Mouse (Mus musculus): ENCODE data around the gene Pklr. TPM values are rescaled to one million over a fixed set of nuclear protein-coding genes. Genes with fewer than 3 reads are reported as not detected.

The Pklr gene
- total and polyA plus RNA-seq, 3 experiments = 53.2 to 185 (median 133) TPM

GRCm38 (mm10) chr3:89179056-89179455, 43.1 kb downstream of the Pklr start:
- H3K4me3 ChIP-seq (ENCODE audit: control insufficient read depth in 1 of 2, insufficient read depth in 1 of 2, low read depth in 2 of 2, low read length in 2 of 2) = peak overlapping the region; percentile 58 to 91; a peak in 1 of 4 replicates
- peaks cover 11 to 45% of the 10 kb centered on the region in 2 experiments; a peak in 3 of 4 replicates for H3K4me1 ChIP-seq (ENCODE audit: control insufficient read depth in 1 of 2, insufficient read depth in 2 of 2, low read length in 2 of 2)
- H3K36me3 ChIP-seq (ENCODE audit: control insufficient read depth in 1 of 2, insufficient read depth in 2 of 2, low read length in 2 of 2) = peaks cover 15 to 41% of the 10 kb centered on the region in 2 experiments
- peak overlapping the region; percentile 9; the same call in 1 of the 2 replicates for H3K27ac ChIP-seq (ENCODE audit: control insufficient read depth, low read depth, low read length)
- no peak for TF ChIP-seq SIN3A (IDR thresholded peaks at IDR 0.05; ENCODE audit: low read length)
- no peak for DNase-seq (ENCODE audit: low read depth, low spot score)
- no peaks in the 10 kb centered on the region for H3K27me3 ChIP-seq (ENCODE audit: control insufficient read depth in 1 of 2, insufficient read depth in 2 of 2, low read length in 2 of 2)
- peaks cover 23% of the 10 kb centered on the region for H3K79me2 ChIP-seq (ENCODE audit: control insufficient read depth, insufficient read depth, low read length, poor library complexity)
- peak overlapping the region; percentile 85 for H3K9ac ChIP-seq (ENCODE audit: control insufficient read depth, low read depth, low read length, poor library complexity, severe bottlenecking)
- no peaks in the 10 kb centered on the region for H3K9me3 ChIP-seq (replicated peaks; ENCODE audit: insufficient read depth, low read length)

GRCm38 (mm10) chr3:89181749-89182500, 46.0 kb downstream of the Pklr start:
- peaks cover 14 to 58% of the 10 kb centered on the region in 2 experiments for H3K4me1 ChIP-seq (ENCODE audit: control insufficient read depth in 1 of 2, insufficient read depth in 2 of 2, low read length in 2 of 2)
- 0 out of 4 replicates have a peak overlapping the region, but pooled peaks of 1 of the 2 experiments have one; percentile 10 for H3K4me3 ChIP-seq (ENCODE audit: control insufficient read depth in 1 of 2, insufficient read depth in 1 of 2, low read depth in 2 of 2, low read length in 2 of 2)
- no peaks in the 10 kb centered on the region for H3K27me3 ChIP-seq (ENCODE audit: control insufficient read depth in 1 of 2, insufficient read depth in 2 of 2, low read length in 2 of 2)
- peak overlapping the region; percentile 92 for H3K27ac ChIP-seq (ENCODE audit: control insufficient read depth, low read depth, low read length)
- H3K9me3 ChIP-seq (replicated peaks; ENCODE audit: insufficient read depth, low read length) = no peaks in the 10 kb centered on the region
- DNase-seq (ENCODE audit: low read depth, low spot score) = no peak
- H3K79me2 ChIP-seq (ENCODE audit: control insufficient read depth, insufficient read depth, low read length, poor library complexity) = peaks cover 23% of the 10 kb centered on the region
- TF ChIP-seq SMC3 (IDR thresholded peaks at IDR 0.05; ENCODE audit: low read depth, low read length) (0 out of 2 replicates have a peak, but pooled peaks have one; percentile 1), JUND (IDR thresholded peaks at IDR 0.05; ENCODE audit: low read depth, low read length) (no peak), POLR2A (IDR thresholded peaks at IDR 0.05; ENCODE audit: control insufficient read depth in 1 of 2, insufficient read depth in 1 of 2, low read depth in 1 of 2, low read length in 2 of 2, poor library complexity in 1 of 2) (0 out of 4 replicates have a peak, but pooled peaks of 1 of the 2 experiments have one; percentile 31), MYC (IDR thresholded peaks at IDR 0.05; ENCODE audit: low read depth, low read length) (no peak)
- peaks cover 7 to 49% of the 10 kb centered on the region in 2 experiments for H3K36me3 ChIP-seq (ENCODE audit: control insufficient read depth in 1 of 2, insufficient read depth in 2 of 2, low read length in 2 of 2)
- peak overlapping the region; percentile 38; the same call in 1 of the 2 replicates for H3K9ac ChIP-seq (ENCODE audit: control insufficient read depth, low read depth, low read length, poor library complexity, severe bottlenecking)

GRCm38 (mm10) chr3:89182531-89183057, 46.7 kb downstream of the Pklr start:
- Histone ChIP-seq H3K9ac (ENCODE audit: control insufficient read depth, low read depth, low read length, poor library complexity, severe bottlenecking) (peak overlapping the region; percentile 50), H3K4me1 (ENCODE audit: control insufficient read depth in 1 of 2, insufficient read depth in 2 of 2, low read length in 2 of 2) (peaks cover 18 to 65% of the 10 kb centered on the region in 2 experiments), H3K27ac (ENCODE audit: control insufficient read depth, low read depth, low read length) (peak overlapping the region; percentile 92), H3K36me3 (ENCODE audit: control insufficient read depth in 1 of 2, insufficient read depth in 2 of 2, low read length in 2 of 2) (peaks cover 7 to 54% of the 10 kb centered on the region in 2 experiments), H3K79me2 (ENCODE audit: control insufficient read depth, insufficient read depth, low read length, poor library complexity) (peaks cover 20% of the 10 kb centered on the region), H3K9me3 (replicated peaks; ENCODE audit: insufficient read depth, low read length) (no peaks in the 10 kb centered on the region), H3K4me3 (ENCODE audit: control insufficient read depth in 1 of 2, insufficient read depth in 1 of 2, low read depth in 2 of 2, low read length in 2 of 2) (peak overlapping the region; percentile 9 to 16; a peak in 3 of 4 replicates), H3K27me3 (ENCODE audit: control insufficient read depth in 1 of 2, insufficient read depth in 2 of 2, low read length in 2 of 2) (no peaks in the 10 kb centered on the region)
- peak; percentile 93 for DNase-seq (ENCODE audit: low read depth, low spot score)
- TF ChIP-seq SIN3A (IDR thresholded peaks at IDR 0.05; ENCODE audit: low read length) (no peak; the same call in none of the 2 replicates), CHD1 (IDR thresholded peaks at IDR 0.05; ENCODE audit: low read depth, low read length) (0 out of 2 replicates have a peak, but pooled peaks have one; percentile 77), MYB (IDR thresholded peaks at IDR 0.05; ENCODE audit: low read depth, low read length) (peak; percentile 95), E2F4 (IDR thresholded peaks at IDR 0.05; ENCODE audit: borderline replicate concordance, low read depth, low read length) (no peak), MAX (IDR thresholded peaks at IDR 0.05; ENCODE audit: low read length) (peak; percentile 60; the same call in 1 of the 2 replicates), RCOR1 (IDR thresholded peaks at IDR 0.05; ENCODE audit: low read depth, low read length) (peak; percentile 45), NRF1 (IDR thresholded peaks at IDR 0.05; ENCODE audit: insufficient read depth, low read depth, low read length, poor library complexity, severe bottlenecking) (no peak), TAL1 (IDR thresholded peaks at IDR 0.05; ENCODE audit: low read length) (no peak), BHLHE40 (IDR thresholded peaks at IDR 0.05; ENCODE audit: borderline replicate concordance, low read depth, low read length) (no peak; the same call in 1 of the 2 replicates), GATA1 (IDR thresholded peaks at IDR 0.05; ENCODE audit: low read depth, low read length) (peak; percentile 83), MXI1 (IDR thresholded peaks at IDR 0.05; ENCODE audit: low read depth, low read length) (peak; percentile 34; the same call in 1 of the 2 replicates), TCF12 (IDR thresholded peaks at IDR 0.05; ENCODE audit: low read depth, low read length) (no peak; the same call in 1 of the 2 replicates), USF2 (IDR thresholded peaks at IDR 0.05; ENCODE audit: borderline replicate concordance in 1 of 2, insufficient read depth in 1 of 2, low read depth in 1 of 2, low read length in 2 of 2) (no peak), ETS1 (IDR thresholded peaks at IDR 0.05; ENCODE audit: low read depth, low read length) (peak; percentile 85), ZC3H11A (IDR thresholded peaks at IDR 0.05; ENCODE audit: low read depth, low read length) (no peak), ZNF384 (IDR thresholded peaks at IDR 0.05; ENCODE audit: low read depth, low read length) (peak; percentile 98), TBP (IDR thresholded peaks at IDR 0.05; ENCODE audit: low read depth, low read length) (peak; percentile 66), KAT2A (conservative IDR thresholded peaks at IDR 0.05; ENCODE audit: low read depth, low read length) (no peak), HCFC1 (IDR thresholded peaks at IDR 0.05; ENCODE audit: low read depth, low read length) (no peak)

Measured in MEL (cell line).